Mouse (Mus musculus) natural killer cell, adult 2 months (primary cell): ENCODE measurements around the gene Col9a1.

Source experiments
- DNase-seq, 2 experiments: peaks; one replicate each; pipeline ENCODE4 v3.0.0; 2022; ENCODE audit warnings: low spot score in 2 of 2

The Col9a1 gene

DNA sequence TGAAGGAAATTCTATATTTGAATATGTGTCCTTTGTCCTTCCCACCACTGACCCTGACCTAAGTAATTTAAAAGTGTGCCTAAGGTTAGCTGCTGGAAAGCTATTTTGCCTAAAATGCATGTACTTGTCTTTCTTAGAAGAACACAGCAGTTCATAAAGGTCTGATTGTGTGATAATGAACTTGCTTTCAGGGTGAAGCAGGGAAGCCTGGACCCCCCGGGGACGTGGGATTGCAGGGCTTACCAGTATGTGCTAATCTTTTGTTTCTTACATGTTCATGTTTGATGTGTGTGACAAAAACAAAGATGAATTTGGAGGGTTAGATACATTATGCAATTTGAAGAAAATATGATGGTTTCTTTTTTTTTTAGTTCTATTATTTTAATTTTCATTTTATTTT, 44.8 kb downstream of the Col9a1 start:
- no peak for DNase-seq

- no peak for DNase-seq
These were observed 45.7 kb downstream of the Col9a1 start for GRCm38 (mm10) chr1:24222981-24223612.

DNA sequence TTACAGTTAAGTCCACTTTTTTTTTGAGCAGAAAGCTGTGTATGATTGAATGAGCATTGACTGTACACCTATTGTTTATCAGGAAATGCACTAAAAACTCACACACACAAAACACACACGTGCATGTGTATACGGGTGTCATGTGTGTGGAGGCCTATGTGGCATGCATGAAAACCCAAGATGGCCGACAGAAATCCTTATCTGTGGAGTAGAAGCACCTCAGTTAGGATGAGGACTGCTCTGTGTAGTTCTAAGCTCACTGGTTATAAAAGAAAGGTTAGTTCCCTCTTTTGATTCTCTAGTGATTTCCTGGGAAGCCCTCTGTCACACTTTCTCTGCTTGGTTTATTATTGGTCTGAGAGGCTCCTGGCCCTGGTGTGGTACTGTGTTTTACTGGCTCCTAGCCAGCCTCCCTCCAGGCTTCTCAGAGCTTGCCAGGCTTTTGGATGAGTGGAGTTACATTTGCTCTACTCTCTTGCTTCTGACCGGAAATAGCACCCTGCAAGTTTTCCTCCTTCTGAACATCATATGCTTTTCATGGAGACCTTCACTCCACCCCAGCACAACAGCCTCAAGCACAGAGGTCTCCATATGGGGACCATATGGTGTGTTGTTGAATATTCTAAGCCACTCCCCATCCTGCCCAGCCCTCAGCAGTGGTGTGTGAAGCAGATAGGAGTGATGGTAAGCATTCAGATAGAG, 48.6 kb downstream of the Col9a1 start:
- no peak for DNase-seq

- no peak for DNase-seq
These were observed 49.7 kb downstream of the Col9a1 start for GRCm38 (mm10) chr1:24226941-24227711.

DNA sequence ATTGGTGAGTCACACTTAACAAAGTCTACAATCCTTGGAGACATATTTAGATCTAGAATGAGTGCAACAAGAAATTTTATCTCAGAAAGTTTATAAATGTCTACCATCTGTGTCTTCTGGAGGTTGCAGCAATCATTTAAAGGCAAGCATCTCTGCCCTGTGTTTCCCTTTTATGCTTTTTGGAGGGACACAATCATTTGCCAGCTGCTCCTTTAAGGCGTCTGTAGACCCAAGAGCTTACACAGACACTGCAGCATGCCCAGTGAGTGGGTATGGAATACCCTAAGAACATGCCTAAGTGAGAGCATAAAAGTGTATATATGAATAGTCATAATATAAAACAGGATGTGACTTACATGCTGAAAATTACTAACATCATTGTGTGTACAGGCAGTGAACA, 52.1 kb downstream of the Col9a1 start:
- no peak for DNase-seq

- no peak for DNase-seq
These were observed 53.0 kb downstream of the Col9a1 start for GRCm38 (mm10) chr1:24230428-24230827.

DNA sequence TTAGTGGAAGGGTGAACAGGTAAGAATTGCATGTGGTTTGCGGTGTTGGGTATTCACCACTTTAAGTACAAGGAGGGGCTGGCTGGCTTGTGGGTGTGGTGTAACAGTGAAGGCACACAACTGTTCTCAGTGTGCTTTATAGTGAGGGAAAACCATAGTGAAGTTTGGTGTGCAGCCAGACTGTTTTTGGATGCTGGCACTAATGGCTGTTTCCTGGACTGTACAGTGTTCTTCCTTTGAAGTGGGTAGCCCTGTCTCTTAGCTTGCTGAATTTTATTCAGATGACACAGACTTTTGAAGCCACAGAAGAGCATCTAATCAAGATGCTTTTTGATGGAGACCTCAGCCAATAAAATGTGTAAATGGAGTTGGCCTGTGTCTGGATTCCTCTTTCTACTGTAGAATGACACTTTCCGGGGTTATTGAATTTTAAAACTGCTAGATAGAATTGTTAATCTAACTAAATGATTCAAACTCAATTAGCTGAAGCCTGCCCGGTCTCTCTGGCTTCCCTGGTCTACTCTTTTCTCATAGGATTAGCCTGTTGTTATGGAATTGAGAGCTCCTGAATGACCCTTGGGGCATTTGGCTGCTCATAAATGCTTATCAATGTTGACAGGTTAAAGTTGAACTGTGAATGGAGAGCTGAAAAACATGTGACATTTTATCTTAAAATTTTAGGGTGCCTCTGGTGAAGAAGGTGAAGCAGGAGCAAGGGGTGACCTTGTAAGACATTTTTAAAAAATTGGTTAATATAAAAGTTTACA, 54.3 kb downstream of the Col9a1 start:
- no peak for DNase-seq

GRCm38 (mm10) chr1:24236330-24236729, 58.9 kb downstream of the Col9a1 start:
- DNase-seq = no peak

GRCm38 (mm10) chr1:24240039-24240691, 62.8 kb downstream of the Col9a1 start:
- no peak for DNase-seq

DNA sequence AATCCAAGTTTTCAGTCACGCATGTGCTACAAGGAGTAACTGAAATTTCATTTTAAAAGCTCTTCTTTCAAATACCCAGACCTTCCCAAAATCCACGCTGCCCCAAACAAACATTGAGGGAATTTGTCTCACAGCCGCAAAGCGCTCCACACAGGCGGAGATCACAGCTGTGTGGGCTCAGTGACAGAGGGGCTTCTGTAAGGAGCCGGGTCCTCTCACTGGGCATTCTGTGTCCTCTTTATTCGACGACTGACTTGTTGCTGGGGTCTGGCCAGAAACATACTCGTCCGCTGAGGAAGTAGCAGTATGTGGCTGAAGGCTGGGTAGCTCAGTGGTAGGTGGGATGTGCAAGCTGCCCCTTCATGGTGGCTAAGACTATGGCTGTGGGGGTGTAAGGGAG, 67.5 kb downstream of the Col9a1 start:
- DNase-seq = no peak

GRCm38 (mm10) chr1:24245700-24246375, 68.4 kb downstream of the Col9a1 start:
- DNase-seq = no peak

DNA sequence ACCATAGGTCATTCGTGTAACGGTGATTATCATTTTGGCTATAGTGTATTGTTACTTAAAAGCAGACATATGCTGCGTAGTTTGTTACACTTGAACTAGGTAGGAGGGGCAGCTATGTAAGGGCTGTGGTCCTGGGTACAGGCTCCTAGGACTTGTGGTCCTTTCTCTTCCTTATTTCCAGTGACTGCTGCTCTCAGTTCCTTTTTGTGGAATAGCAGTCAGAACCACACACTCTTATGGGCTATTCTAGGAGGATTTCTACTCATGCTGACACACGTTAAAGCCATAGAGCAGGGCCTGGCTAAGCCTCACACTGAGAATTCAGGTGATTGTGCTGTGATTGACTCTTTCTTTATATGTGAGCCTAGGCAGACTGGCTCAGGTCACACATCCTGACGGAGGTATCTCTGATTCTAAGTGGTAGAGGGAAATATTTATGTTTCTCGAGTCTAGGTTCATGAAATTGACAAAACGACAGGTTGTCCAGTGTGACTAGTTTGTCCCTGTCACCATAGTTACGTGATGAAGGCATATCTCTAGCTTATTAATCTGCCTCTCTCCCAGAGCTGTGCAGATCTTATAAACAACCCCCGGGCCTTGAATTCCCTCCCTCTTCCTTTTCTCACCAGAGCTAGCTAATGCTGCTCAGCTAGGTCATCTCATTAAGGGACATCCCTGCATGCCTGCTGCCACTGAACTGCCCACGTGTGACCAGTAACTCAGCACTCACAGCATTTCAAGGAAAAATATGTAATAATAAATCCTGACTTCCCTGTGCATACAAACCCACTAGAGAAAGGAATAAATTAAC, 71.1 kb downstream of the Col9a1 start:
- no peak for DNase-seq

- DNase-seq = no peak
These were observed 71.8 kb downstream of the Col9a1 start for GRCm38 (mm10) chr1:24249105-24249664.

- no peak for DNase-seq
These were observed 80.6 kb downstream of the Col9a1 start for GRCm38 (mm10) chr1:24257961-24258360.

DNA sequence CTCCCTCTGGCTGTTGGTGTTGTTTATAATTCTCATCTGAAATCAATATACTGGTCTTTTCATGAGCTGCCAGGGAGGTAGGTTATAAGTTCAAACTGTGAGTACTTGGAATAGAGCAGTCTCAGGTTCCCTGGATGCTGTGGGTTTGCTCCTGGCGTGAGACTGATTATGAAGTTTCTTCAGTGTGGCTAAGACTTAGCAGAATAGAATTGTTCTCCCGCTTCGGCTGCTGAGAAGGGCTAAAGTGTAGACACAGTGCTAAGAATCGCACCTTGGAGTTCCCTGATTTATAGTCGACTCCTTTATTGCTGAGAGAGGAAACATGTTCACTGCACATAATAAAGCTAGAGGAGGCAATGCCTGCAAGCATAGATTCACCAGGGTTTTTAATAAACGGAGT, 82.0 kb downstream of the Col9a1 start:
- no peak for DNase-seq

- DNase-seq = no peak
These were observed 83.8 kb downstream of the Col9a1 start for GRCm38 (mm10) chr1:24261181-24261580.

GRCm38 (mm10) chr1:24267022-24267421, 89.6 kb downstream of the Col9a1 start:
- no peak for DNase-seq

DNA sequence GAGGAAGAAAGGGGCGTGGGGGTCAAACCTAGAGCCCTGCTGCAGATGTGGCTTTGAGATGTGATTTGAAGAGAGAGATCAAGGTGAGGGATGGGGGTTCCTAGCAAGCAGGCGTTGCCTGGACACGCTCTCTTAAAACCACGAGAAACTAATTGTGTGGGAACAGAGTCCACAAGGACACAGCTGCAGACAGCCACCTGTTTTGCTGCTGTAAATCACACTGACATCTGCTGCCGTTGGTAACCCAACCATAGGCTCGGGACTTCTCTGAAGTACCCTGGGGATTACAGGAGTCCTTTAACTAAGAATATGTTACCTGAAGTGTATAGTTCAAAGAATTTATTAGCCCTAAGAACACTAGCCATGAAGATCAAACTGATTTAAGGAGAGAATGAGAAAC, 109.0 kb downstream of the Col9a1 start:
- no peak for DNase-seq

- DNase-seq = no peak
These were observed 115.1 kb downstream of the Col9a1 start for GRCm38 (mm10) chr1:24292515-24292914.
